9 mouse cellular contexts compared by ENCODE assay signal in genomic region chr14:52580319-52580718, GRCm38 (mm10).
DNase-seq lines count a peak whose midpoint lies in the region; ATAC-seq lines count a peak whose summit lies in the region.
"Had no signal": no experiment of that assay in that cellular context is flagged by ENCODE, and none has a peak within 500 bp of the region (broad histone marks: within the 10 kb centered on the region; RNA-seq: fewer than 3 reads in every experiment).

No protein-coding gene starts in this region.

- H3K4me1 ChIP-seq in kidney, embryonic 15.5 days, result no peaks in the 10 kb centered on the region
- H3K4me1 ChIP-seq in forebrain, embryonic 11.5 days (replicated peaks; ENCODE audit: control insufficient read depth, insufficient read depth, low read length), result no peaks in the 10 kb centered on the region
- H3K4me1 ChIP-seq: embryonic facial prominence, embryonic 12.5 days had no signal

- H3K4me3 ChIP-seq in kidney, embryonic 15.5 days (replicated peaks), result no peak overlapping the region
- no peak overlapping the region for H3K4me3 ChIP-seq in forebrain, embryonic 11.5 days (ENCODE audit: low read depth, low read length)
- H3K4me3 ChIP-seq: embryonic facial prominence, embryonic 12.5 days had no signal

- DNase-seq in kidney, adult 18-20 months, result peak; percentile 4
- DNase-seq in B cell, adult 2 months, result peak; percentile 13 to 15
- DNase-seq in NIH3T3 (ENCODE audit: low read depth), result peak; percentile 8
- peak; percentile 8 for DNase-seq in mesoderm, embryonic 11.5 days (ENCODE audit: low read depth, low spot score)
- no peak for DNase-seq in adipocyte (ENCODE audit: low spot score)
- no peak for DNase-seq in Muller cell, postnatal 12 days (ENCODE audit: inconsistent ontology term)
- no peak for DNase-seq in forebrain, embryonic 11.5 days (ENCODE audit: low spot score)

- no peaks in the 10 kb centered on the region for H3K9me3 ChIP-seq in kidney, embryonic 15.5 days (replicated peaks)
- no peaks in the 10 kb centered on the region for H3K9me3 ChIP-seq in forebrain, embryonic 11.5 days (ENCODE audit: control insufficient read depth, low read length)
- H3K9me3 ChIP-seq: embryonic facial prominence, embryonic 12.5 days had no signal

- H3K4me2 ChIP-seq in kidney, embryonic 15.5 days, result no peak overlapping the region
- no peak overlapping the region for H3K4me2 ChIP-seq in forebrain, embryonic 11.5 days (ENCODE audit: low read depth, low read length, severe bottlenecking)
- H3K4me2 ChIP-seq: embryonic facial prominence, embryonic 12.5 days had no signal

- 47% methylated on average over 3 of the region's 3 CpGs for WGBS in kidney, embryonic 15.5 days
- 54% methylated on average over 3 of the region's 3 CpGs for WGBS in forebrain, embryonic 11.5 days

- H3K27ac ChIP-seq in kidney, embryonic 15.5 days, result no peak overlapping the region
- no peak overlapping the region for H3K27ac ChIP-seq in forebrain, embryonic 11.5 days (ENCODE audit: low read depth, low read length)
- H3K27ac ChIP-seq: embryonic facial prominence, embryonic 12.5 days had no signal

- H3K36me3 ChIP-seq in kidney, embryonic 15.5 days, result no peaks in the 10 kb centered on the region
- H3K36me3 ChIP-seq in forebrain, embryonic 11.5 days (ENCODE audit: control insufficient read depth, insufficient read depth, low read length), result no peaks in the 10 kb centered on the region
- H3K36me3 ChIP-seq: embryonic facial prominence, embryonic 12.5 days had no signal

- H3K27me3 ChIP-seq in kidney, embryonic 15.5 days, result no peaks in the 10 kb centered on the region
- H3K27me3 ChIP-seq in forebrain, embryonic 11.5 days (ENCODE audit: control insufficient read depth, insufficient read depth, low read length), result no peaks in the 10 kb centered on the region
- H3K27me3 ChIP-seq: embryonic facial prominence, embryonic 12.5 days had no signal

- ATAC-seq in kidney, embryonic 15.5 days (replicated peaks; ENCODE audit: low FRiP score), result no peak
- no peak for ATAC-seq in forebrain, embryonic 11.5 days (replicated peaks; ENCODE audit: low FRiP score)

- no peak overlapping the region for H3K9ac ChIP-seq in kidney, embryonic 15.5 days
- H3K9ac ChIP-seq in forebrain, embryonic 11.5 days (ENCODE audit: low read length), result no peak overlapping the region
- H3K9ac ChIP-seq: embryonic facial prominence, embryonic 12.5 days had no signal

Comparison
In these comparisons a context has a peak if more than half of its experiments do, and no peak if none do; other contexts are left out.
1. DNase-seq: peak in kidney, adult 18-20 months (single experiment), B cell, adult 2 months (2 of 2), NIH3T3 (single experiment) and mesoderm, embryonic 11.5 days (single experiment); none in adipocyte (single experiment), Muller cell, postnatal 12 days (single experiment) and forebrain, embryonic 11.5 days (single experiment).